Mouse (Mus musculus) cerebellum, postnatal 14 days (tissue): ENCODE results near the gene Slc24a3.

Experiments
- DNase-seq, 2 experiments: peaks; one replicate each; pipeline ENCODE4 v3.0.0; 2021; ENCODE audit warnings: mixed read lengths in 2 of 2

Gene Slc24a3

DNA sequence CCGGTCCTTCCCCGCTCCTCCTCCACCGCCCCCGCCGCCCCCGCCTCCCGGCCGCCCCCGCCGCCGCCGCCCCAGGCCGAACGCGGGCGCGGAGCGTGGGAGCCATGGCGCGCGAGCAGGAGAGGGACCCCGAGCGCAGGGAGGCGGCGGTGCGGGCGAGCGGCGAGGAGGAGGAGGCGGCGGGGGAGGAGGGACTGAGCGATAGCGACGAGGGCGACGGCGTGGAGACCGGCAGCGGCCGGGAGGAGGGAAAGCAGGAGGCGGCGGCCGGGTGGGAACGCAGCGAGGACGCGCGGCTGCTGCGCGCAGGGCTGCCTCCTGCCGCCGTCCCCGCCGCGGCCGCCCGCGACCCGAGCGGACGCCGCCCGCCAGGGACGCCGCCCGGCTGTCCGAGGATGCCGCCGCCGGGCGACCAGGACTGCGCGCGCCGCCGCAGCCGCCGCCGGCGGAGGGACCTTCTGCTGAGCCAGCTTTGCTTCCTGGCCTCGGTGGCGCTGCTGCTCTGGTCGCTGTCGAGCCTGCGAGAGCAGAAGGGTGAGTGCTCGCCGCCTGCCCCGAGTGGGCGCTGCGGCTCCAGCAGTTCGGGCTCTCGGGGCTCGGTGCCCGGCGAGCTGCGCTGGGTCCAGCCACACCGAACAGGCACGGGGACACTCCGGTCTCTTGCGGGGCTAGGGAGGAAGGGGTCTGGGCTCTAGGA is at the start of gene Slc24a3:
TSS of gene Slc24a3 (plus strand) at position 91 of the 697 bp plus-strand sequence.
- peak; percentile 87 to 88 for DNase-seq

DNA sequence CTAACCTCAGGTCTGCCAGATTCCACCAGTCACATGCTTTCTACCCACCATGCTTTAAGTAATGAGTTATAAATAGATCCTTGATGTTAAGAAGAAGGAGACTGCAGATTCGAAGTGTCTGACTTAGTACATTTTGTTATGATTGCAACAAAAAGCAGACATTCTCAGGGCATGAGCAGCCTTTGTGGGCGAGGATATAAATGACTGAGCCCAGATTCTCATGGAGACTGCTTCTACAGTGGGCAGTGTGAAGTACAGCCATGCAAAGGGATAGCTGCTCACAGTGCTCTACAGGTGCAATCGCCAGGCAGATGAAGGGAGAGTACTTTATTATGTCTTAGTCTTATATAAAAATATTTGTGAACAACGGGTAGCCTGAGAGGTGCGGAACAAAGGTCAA is 49.8 kb upstream of the Slc24a3 start:
- no peak for DNase-seq

DNA sequence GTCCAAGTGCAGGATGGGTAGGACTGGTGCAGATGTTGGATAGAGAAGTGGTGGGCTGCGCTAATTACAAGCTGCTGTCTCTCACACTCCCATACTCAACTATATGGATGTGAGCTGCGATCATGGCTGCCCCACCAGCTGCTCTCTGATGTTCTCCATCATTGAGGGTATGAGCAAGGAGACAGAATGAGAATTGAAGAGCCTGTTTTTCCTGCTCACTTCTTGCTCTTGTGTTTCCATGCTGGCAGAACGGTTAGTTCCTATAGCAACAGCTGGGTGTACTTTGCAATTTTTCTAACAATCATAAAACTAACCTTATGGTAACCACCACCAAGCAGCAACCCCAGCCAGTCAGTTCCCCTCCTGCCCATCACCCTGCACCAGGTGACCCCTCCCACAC is 39.8 kb upstream of the Slc24a3 start:
- DNase-seq, result no peak

DNA sequence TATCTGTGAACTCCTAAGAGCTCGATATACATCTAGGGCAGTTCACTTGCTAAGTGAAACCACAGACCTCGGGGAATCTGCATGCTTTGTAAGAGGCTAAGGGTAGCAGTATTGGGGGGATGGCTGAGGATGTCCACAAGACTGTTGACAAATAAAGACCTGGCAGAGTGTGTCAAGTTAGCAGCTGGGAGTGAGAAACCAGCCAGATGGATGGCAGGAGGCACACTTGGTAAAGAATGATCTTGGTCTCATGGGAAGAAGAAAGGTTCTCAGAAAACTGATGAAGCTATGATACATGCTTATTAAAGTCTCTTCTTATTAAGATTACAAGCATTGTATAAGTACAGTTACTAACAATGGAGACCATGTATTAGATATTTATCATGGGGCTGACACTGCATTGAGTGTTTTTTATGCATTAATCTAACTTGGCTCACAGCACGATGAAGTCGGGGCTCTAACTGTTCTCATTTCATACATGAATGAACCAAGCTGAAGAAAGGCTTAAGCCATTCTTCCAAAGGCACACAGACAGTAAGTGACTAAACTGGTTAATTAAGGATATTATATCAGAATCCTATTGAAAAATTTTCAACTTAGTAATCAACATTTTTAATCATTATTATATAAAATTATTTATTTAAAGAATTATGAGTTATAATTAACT is 30.8 kb upstream of the Slc24a3 start:
- peak; percentile 21 to 37 for DNase-seq

DNA sequence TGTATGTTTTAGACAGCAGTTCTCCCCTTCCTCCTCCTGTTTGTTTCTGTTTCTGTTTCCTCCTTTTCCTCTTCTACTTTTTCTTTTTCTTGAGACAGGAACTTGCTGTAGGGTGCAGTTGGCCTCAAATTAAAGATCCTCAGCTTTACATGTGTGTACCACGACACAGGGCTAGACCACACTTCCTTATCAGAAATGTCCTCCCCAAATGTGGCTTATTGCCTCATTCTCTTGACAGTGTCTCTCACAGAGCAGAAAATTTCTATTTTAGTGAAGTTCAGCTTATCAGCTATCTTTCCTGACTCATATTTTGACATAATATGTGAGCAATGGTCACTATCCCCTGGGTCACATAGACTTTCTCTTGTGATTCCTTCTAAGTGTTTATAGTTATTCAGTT is 17.1 kb upstream of the Slc24a3 start:
- no peak for DNase-seq

DNA sequence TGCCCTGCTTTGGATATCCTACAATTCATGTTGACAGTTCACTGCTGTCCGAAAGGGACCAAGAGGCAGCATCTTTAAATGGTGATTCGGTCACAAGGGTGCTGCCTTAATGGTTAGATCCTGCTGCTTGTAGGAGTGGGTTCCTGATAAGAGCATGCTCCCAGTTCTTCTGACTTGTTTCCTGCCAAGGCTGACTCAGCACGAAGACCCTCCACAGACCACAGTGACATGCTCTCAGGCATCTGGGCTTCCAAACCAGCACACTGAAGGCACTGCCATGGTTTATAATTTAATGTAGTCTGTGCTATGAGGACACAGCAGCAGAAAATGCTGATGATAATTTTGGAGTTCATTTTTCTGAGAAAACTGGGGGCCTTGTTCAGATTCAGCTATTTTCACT is 16.7 kb upstream of the Slc24a3 start:
- DNase-seq, result no peak

DNA sequence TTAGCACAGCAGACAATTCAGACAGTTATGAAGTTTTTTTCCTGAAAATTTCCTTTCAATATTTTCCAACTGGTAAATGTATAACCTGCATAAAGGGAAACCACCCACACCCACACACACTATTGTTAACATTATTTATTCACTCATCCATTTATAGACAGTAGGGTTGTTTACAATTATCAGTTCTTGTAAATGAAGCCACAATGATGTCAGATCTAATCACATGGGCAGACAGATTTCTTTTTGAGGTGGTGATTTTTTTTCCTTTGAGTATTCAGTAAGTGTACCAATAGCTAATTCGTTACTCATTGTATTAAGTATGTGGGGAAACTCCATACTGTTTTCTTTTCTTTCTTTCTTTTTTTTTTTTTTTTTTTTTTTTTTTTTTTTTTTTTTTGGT is 15.3 kb upstream of the Slc24a3 start:
- no peak for DNase-seq

DNA sequence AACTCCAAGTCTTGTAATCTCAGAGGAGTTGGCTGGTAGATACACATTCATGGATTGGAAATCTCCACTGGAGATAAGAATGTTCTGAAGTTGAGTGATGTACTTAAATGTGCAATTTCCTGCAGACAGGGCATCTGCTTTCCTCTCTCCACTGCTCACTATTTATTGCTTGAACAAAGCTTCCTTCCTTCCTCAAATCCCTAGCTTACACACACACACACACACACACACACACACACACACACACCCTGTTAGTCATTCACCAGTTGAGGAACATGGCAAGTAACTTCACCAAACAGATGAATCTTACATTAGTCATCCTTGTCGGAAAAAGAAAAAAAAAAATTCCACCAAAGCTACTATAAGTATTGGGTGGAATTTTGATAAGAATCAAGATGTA is 8.6 kb upstream of the Slc24a3 start:
- DNase-seq, result no peak

DNA sequence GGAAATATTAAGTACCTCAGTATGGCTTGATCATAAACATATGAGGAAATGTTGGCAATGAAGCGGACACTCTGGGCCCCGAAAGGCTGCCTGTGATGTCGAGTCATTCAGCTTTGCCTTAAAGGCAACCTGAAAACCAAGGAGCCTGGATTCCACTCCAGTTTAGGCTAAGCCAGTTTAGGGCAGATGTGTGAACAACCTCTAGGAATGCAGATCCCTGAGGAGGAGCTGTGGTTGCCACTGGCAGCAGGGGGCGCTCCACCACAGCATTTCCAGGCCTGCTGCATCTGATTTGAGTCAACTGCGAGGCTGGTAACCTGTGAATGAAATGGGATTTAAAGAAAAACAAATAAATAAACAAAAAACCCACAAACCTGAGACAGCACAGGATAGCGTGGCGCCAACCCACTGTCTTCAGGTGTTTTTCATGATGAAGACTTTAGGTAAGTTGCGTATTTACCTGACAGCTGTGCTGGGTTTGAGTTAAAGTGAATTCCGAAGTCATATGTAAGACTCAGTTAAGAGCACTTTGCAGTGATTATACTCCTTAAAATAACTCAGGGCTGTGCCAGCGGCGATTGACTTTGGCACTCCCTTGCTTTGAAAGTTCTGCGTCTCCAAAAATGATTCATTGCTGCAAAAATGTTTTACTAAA is 6.4 kb upstream of the Slc24a3 start:
- peak; percentile 92 to 93 for DNase-seq

DNA sequence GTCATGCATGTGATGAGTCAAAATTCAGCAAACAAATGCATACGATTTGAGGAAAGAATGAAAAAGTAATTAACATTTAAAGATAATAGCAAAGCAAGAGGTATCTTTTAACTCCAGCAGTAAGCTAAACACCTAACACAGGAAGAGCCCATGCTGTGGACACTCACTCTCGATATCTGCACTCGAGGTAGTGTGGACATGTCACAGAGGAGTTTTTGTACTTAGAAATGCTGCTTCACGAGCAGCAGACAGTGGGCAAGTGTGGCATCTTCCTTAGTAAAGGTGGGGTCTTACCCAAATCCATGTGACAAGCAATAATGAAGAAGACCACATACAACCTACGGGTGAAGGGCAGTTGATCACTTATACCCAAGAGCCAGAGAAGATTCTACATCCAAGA is 3.5 kb upstream of the Slc24a3 start:
- DNase-seq, result no peak

DNA sequence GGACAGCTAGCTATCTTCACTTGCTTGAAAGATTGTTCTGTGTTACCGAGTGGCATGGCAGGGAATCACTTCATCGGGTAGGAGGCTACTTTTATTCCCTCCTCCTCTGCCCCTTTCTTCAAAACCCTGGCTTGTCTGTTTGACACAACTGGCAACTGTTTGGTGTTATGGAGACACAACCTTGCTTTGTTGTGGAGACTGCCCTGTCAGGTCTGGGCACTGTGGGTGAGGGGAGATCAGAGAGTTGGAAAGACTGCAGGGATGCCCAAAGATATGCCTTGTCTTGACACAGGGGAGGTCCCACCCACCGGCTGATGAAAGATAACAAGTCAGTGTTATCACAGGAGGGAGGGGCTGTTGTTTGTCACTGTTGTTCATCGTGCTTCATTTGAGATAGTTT is 3.0 kb upstream of the Slc24a3 start:
- DNase-seq, result no peak

DNA sequence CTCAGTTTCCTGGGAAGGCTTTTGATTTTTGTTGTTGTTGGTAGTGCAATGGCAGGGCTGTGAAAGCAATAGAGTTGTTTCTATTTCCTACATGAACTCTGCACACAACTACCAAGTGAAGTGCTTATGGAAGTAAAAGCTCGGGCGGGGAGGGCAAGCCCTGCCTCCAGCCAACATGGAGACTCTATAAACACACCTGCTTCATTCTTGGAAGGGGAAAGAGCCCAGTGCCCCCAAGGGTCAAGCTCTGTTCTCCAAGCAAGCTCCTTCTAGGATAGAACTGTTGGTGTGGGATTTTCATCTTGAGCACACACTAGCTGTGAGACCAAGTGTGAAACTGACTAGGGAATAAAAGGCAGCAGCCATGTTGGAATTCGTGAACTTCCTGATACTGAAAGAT is 2.5 kb upstream of the Slc24a3 start:
- no peak for DNase-seq

DNA sequence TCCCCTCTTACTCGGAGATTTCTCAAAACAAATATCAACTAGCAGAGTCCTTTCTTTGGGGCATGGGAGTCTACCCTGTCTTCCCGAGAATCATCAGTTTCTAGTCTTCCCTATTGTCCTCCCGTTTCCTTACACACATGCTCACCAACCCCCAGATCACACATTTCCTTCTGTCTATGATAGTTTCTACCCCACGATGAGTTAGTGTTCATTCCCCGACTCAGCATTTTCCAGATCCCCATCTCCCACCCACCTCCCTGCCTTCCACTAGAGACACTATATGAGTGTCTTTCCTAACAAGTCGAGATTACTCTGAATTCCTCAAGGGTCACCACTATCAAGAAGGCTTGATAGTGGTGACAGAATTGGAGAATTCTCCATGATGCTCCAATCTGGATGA is 1.7 kb upstream of the Slc24a3 start:
- no peak for DNase-seq

DNA sequence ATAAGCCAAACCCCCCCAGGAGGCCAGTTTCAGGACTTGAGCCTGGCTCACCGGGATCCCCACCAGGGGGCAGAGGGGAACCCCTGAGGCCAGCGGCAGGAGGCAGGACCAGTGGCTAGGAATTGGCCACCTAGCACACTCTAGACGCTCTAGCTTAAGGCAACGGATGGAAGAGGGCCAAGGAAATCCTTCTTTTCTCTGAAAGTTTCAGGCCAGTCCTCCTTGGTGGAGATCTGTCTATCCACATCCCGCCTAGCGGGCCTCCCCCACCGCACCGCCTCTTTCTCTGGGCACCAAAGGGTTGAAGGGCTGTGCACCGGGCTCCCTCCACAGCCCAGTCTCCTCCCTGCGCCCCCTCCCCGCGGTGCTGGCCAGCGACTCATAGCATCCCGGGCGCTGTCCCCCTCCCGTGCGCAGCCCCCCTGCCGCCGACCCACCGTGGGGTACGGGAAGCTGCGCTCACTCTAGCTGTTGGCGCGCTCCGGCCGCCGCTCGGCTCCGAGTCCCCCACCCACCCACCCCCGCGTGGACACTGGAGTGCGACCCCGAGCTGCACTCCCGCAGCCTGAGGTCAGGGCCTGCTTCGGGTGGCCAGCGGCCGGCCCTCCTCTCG is 397 bp upstream of the Slc24a3 start:
- peak; percentile 65 to 72 for DNase-seq

DNA sequence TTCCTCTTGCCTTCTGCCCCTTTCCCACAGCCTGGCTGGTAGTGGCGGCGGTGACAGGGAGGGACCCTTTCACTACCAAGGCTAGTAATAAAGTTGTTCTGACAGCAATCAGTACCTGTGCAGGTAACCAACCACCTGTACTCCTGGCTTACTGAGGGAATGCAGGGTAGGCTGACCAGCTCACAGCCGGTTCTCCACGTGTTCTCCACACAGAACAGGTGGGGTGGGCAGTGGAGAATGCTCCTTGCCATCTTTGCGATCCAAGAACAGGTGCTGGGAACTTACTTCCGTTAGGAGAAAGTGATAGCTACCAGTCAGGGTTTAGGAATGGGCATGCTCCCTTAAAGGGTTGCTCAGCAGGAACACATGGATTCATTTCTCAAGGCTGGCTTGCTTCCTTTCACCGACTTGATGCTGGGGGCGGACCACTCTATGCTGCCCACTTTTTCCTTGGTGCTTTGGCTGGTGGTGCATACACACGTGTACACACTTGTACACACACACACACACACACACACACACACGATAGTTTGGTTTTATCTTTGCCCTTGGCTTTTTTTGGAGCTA is 934 bp downstream of the Slc24a3 start:
- DNase-seq, result no peak

DNA sequence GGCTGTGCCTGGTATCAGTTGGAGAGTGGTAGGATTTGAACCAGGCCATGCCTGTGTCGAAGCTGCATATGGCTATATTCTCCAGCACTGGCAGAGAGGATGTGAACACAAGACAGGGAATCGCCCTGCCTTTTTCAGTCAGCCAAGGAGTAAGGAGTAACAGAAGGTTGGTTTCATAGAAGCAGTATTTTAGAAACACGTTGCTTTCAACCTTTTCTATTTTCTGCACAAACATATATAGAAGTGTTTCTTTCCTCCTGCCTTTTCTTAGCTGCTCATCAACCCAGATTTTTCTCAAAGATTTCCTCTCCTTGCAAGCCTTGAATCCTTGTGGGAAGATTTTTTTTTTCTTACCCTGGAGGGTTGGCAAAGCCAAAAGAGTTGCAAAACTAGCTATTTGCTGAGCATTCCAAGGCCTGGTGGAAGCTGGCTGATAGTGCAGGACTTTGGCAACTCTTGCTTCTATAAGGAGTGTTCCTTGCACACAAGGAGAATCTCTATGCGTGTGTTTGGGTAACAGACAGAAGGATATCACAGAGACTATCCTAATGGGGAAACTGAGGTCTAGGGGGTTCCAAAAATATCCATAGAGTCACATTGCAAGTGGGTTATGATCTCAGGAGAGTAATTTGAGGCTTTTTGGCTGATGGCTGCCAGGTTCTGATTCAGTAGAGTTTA is 5.6 kb downstream of the Slc24a3 start:
- DNase-seq, result no peak

DNA sequence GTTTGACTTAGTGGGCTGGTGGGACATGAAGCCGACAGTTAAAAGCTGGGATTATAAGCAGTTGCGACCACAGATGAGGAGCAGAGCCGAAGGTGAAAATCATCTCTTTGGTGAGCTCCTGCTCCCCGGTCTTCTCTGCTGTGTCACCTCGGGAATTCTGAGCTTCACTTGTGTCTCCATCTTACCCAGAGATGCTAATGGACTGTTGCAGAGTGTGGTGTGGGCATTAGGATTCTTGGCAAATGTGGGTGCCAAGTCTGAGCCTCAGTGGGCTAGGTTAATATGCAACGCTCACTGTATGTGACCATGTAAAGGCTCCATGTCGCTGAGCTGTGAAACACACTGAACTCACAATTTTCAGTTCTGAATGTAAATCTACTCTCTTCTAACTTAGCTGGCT is 7.5 kb downstream of the Slc24a3 start:
- no peak for DNase-seq

DNA sequence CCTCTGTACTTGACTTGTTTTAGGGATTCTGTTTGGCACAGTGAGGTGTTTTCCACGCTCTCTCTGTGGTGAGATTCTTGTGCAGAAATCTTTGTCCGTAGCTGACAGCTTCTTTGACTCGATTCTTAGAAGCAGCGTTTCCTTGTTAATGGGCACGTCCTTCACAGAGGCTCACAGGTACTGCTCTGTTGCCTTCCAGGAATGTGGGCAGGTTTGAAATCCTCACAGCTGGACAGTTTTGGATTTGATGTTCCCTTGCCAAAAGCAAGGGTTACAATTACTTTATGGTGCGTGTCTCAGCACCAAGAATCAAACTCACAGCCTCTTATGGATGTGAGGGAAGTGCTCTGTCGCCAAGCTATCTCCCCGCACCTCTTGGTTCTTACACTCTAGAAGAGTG is 14.9 kb downstream of the Slc24a3 start:
- DNase-seq, result no peak

DNA sequence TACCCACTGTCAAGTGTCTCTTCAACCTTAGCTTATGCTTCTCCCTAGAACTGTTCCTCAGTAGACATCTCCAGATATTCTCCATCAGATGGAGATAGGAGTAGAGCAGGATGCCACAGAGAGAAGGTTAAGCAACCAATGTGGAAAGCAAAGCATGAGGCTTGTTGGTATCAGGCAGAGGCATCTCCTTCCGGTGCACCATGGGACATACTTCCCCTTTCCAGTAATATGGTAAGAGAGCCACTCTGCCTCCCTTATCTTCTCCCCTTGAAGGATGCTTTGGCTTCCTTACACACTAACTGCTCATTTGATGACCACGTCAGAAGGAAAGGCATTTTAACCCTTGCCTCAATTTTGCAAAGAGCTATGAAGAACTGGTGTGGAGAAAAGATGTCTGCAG is 21.3 kb downstream of the Slc24a3 start:
- DNase-seq, result no peak

DNA sequence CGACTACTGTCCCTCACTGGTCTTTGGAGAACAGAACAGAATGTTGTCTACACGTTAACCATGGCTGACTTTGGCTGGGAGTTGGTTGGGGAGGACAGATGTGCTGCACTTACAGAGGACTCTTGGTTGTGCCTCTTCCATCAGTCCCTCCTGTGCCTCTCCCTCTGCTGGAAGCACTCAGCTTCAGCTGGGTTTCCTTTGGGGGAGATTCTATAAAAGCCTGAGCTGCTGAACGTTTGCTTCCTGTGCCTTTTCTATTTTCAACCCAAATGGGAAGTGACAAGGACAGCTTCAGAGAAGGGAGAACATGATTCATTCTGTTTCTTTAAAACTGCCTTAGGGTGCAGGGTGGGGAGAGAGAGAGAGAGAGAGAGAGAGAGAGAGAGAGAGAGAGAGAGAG is 28.5 kb downstream of the Slc24a3 start:
- DNase-seq, result no peak

DNA sequence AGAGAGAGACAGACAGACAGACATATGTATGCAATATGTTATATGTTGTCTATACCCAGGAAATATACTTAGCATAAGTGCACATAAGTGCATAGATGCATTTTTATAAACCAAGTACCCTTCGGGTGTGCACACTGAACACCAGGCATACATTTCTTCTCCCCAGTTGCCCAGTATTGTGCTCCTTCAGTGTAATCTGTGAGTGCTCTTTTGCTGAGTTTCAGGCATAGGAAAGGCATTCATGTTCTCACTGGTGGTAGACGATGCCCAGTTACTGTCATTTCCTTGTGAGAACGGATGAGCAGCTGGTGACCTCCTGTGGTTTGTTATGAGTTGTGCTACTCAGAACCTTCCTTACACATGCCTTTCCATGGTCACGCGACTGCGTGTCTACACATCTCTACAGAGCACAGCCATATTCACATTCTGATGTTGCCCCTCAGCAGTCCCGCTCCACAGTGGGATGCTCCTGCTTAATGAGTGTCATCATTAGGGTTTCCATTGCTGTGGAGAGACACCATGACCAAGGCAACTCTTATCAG is 29.0 kb downstream of the Slc24a3 start:
- DNase-seq, result no peak

DNA sequence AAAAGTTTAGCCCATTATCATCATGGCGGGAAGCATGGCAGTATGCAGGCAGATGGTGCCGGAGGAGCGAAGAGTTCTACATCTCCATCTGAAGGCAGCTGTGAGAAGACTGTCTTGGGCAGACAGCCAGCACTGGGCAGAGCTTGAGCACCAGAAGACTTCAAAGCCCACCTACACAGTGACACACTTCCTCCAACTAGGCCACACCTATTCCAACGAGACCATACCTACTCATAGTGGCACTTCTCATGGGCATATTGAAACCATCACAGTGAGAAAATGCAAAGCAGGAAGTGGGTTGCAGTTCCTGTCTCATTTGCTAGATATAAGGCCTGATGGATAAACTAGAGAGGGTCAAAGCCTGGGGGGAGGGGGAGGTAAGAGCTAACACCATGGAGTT is 29.5 kb downstream of the Slc24a3 start:
- no peak for DNase-seq

DNA sequence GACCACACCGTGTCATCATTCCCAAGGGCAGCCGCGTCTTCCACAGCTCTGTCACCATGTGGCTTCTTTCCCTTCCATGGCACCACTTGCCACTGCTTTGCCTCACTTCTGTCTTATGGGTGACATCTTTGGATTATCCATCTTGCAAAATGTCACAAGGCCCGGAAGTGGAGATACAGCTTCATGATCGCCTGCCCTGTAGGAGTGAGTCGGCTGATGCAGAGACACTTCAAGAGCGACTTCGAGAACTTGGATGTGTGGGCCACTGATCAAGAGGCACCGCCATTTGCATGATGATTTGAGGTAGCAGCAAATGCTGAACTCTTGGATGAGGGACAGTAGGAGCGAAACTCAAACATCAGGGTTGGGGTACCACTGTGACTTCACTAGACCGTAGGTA is 46.0 kb downstream of the Slc24a3 start:
- no peak for DNase-seq
